In the genomic region with DNA sequence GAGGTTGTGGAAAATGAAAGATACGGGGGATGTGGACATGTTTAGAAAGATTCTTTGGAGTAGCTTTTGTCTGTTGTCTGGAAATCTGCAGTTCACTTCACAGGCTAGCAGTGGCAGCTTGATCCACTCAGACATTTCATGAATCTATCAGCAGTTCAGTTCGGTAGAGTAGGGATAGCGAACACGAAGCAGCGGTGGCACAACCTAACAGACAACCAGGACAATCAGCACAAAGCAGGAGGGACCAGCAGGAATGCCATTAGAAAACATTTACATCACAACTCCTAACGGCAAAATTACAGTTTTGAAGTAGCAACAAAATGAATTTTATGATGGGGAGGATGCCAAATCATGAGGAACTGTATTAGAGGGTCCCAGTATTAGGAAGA, we compare ENCODE assay signal across 8 mouse cellular contexts. TPM values are rescaled to one million over a fixed set of nuclear protein-coding genes. Genes with fewer than 3 reads are reported as not detected.
DNase-seq lines count a peak whose midpoint lies in the region; ATAC-seq lines count a peak whose summit lies in the region.

No protein-coding gene starts in this region.

- DNase-seq in heart, postnatal 25 days (ENCODE audit: low spot score), result no peak
- peak; percentile 35 for DNase-seq in ZHBTc4 (ENCODE audit: low read depth, low spot score)
- no peak for DNase-seq in midbrain, embryonic 14.5 days
- no peak for DNase-seq in right cerebral cortex, postnatal 4 days
- no peak for DNase-seq in embryo, embryonic 10.5 days (ENCODE audit: low spot score)

- H3K27ac ChIP-seq in heart, embryonic 15.5 days, result peak overlapping the region; percentile 93
- H3K27ac ChIP-seq in hindbrain, embryonic 13.5 days, result peak overlapping the region; percentile 88
- peak overlapping the region; percentile 85 for H3K27ac ChIP-seq in midbrain, embryonic 14.5 days (replicated peaks; ENCODE audit: low read depth, low read length)

- H3K4me3 ChIP-seq in heart, embryonic 15.5 days, result peak overlapping the region; percentile 92
- peak overlapping the region; percentile 84 for H3K4me3 ChIP-seq in hindbrain, embryonic 13.5 days
- peak overlapping the region; percentile 83 for H3K4me3 ChIP-seq in midbrain, embryonic 14.5 days (replicated peaks; ENCODE audit: low read depth, low read length)

- H3K36me3 ChIP-seq in heart, embryonic 15.5 days, result peaks cover 27% of the 10 kb centered on the region
- H3K36me3 ChIP-seq in hindbrain, embryonic 13.5 days, result peaks cover 33% of the 10 kb centered on the region
- peaks cover 32% of the 10 kb centered on the region for H3K36me3 ChIP-seq in midbrain, embryonic 14.5 days (ENCODE audit: control insufficient read depth, insufficient read depth, low read length)

- H3K4me1 ChIP-seq in heart, embryonic 15.5 days (replicated peaks), result peaks cover 15% of the 10 kb centered on the region
- H3K4me1 ChIP-seq in hindbrain, embryonic 13.5 days (replicated peaks), result peaks cover 17% of the 10 kb centered on the region
- H3K4me1 ChIP-seq in midbrain, embryonic 14.5 days (ENCODE audit: control insufficient read depth, insufficient read depth, low read length), result peaks cover 10% of the 10 kb centered on the region; the same call in 1 of the 2 replicates

- 0 out of 2 replicates have a peak overlapping the region, but pooled peaks have one; percentile 79 for H3K9ac ChIP-seq in heart, embryonic 15.5 days
- H3K9ac ChIP-seq in hindbrain, embryonic 13.5 days, result no peak overlapping the region
- H3K9ac ChIP-seq in midbrain, embryonic 14.5 days (replicated peaks; ENCODE audit: low read length), result peak overlapping the region; percentile 80; the same call in 1 of the 2 replicates

- 68% methylated on average over 6 of the region's 6 CpGs for WGBS in heart, embryonic 15.5 days
- WGBS in hindbrain, embryonic 13.5 days, result 71% methylated on average over 6 of the region's 6 CpGs
- WGBS in midbrain, embryonic 14.5 days, result 73% methylated on average over 6 of the region's 6 CpGs

- no peak for ATAC-seq in heart, embryonic 15.5 days (replicated peaks; ENCODE audit: insufficient number of reproducible peaks, insufficient read depth, low FRiP score, low read depth)
- no peak for ATAC-seq in hindbrain, embryonic 13.5 days (ENCODE audit: low FRiP score)
- ATAC-seq in midbrain, embryonic 14.5 days (ENCODE audit: low FRiP score, low TSS enrichment), result no peak
- ATAC-seq in inflammation-experienced regulatory T-cells, adult 6 months, result no peak

- intact Hi-C loops in heart, postnatal 25 days (cut with DNase I), result loop anchor here (2.0 to 5.0 kb wide), 2 partner anchors 21 to 43 kb away; a partner anchor contains a TSS

- no peaks in the 10 kb centered on the region for H3K9me3 ChIP-seq in heart, embryonic 15.5 days (replicated peaks)
- no peaks in the 10 kb centered on the region for H3K9me3 ChIP-seq in hindbrain, embryonic 13.5 days
- H3K9me3 ChIP-seq in midbrain, embryonic 14.5 days (ENCODE audit: control insufficient read depth, low read length), result no peaks in the 10 kb centered on the region

- H3K4me2 ChIP-seq in heart, embryonic 15.5 days, result peak overlapping the region; percentile 77
- H3K4me2 ChIP-seq in hindbrain, embryonic 13.5 days, result peak overlapping the region; percentile 84
- H3K4me2 ChIP-seq in midbrain, embryonic 14.5 days (ENCODE audit: low read length), result peak overlapping the region; percentile 62

- H3K27me3 ChIP-seq in heart, embryonic 15.5 days, result no peaks in the 10 kb centered on the region
- H3K27me3 ChIP-seq in hindbrain, embryonic 13.5 days, result no peaks in the 10 kb centered on the region
- H3K27me3 ChIP-seq in midbrain, embryonic 14.5 days (ENCODE audit: control insufficient read depth, insufficient read depth, low read length), result no peaks in the 10 kb centered on the region

RNA-seq across cellular contexts. Expression of a gene that starts 0.5 kb away (rescaled TPM):
- polyA plus RNA-seq in heart, embryonic 15.5 days (2015; fragmentation: Nextera tagmentation; extraction: Ambion mirVana), result 33.3 and 38.1 TPM in 2 replicates
- total RNA-seq in heart, postnatal 25 days (2021), result 10 to 100 TPM; 35.9 to 36.7 TPM
- 89.7 and 91.8 TPM in 2 replicates for polyA plus RNA-seq in hindbrain, embryonic 13.5 days (2015; fragmentation: Nextera tagmentation; extraction: Ambion mirVana)
- 75.0 and 83.5 TPM in 2 replicates for polyA plus RNA-seq in midbrain, embryonic 14.5 days (2014; fragmentation: Nextera tagmentation; extraction: Ambion mirVana)
- 10 to 100 TPM; 11.3 to 26.1 (median 20.0) TPM for polyA plus RNA-seq in inflammation-experienced regulatory T-cells, adult 6 months (2017; shearing (Covaris generic))

RNA-seq across cellular contexts. Expression of a gene that starts 9.5 kb away (rescaled TPM):
- polyA plus RNA-seq in heart, embryonic 15.5 days (2015; fragmentation: Nextera tagmentation; extraction: Ambion mirVana), result 1.9 and 2.3 TPM in 2 replicates
- 10 to 100 TPM; 22.0 to 23.6 TPM for total RNA-seq in heart, postnatal 25 days (2021)
- 1.6 and 1.8 TPM in 2 replicates for polyA plus RNA-seq in hindbrain, embryonic 13.5 days (2015; fragmentation: Nextera tagmentation; extraction: Ambion mirVana)
- 1.4 TPM in 2 replicates for polyA plus RNA-seq in midbrain, embryonic 14.5 days (2014; fragmentation: Nextera tagmentation; extraction: Ambion mirVana)
- 10 to 100 TPM in 1 of 3 experiments, 1 to 10 TPM in 2; 3.2 to 22.7 (median 3.4) TPM for polyA plus RNA-seq in inflammation-experienced regulatory T-cells, adult 6 months (2017; shearing (Covaris generic))

RNA-seq across cellular contexts. Expression of a gene that starts 9.7 kb away (rescaled TPM):
- 12.7 and 21.9 TPM in 2 replicates for polyA plus RNA-seq in heart, embryonic 15.5 days (2015; fragmentation: Nextera tagmentation; extraction: Ambion mirVana)
- total RNA-seq in heart, postnatal 25 days (2021), result 1 to 10 TPM; 8.9 to 9.1 TPM
- 9.4 and 11.3 TPM in 2 replicates for polyA plus RNA-seq in hindbrain, embryonic 13.5 days (2015; fragmentation: Nextera tagmentation; extraction: Ambion mirVana)
- 4.3 and 5.5 TPM in 2 replicates for polyA plus RNA-seq in midbrain, embryonic 14.5 days (2014; fragmentation: Nextera tagmentation; extraction: Ambion mirVana)
- polyA plus RNA-seq in inflammation-experienced regulatory T-cells, adult 6 months (2017; shearing (Covaris generic)), result 10 to 100 TPM; 20.3 to 25.7 (median 20.4) TPM

RNA-seq across cellular contexts. Expression of a gene that starts 21.8 kb away (rescaled TPM):
- 50.0 and 67.9 TPM in 2 replicates for polyA plus RNA-seq in heart, embryonic 15.5 days (2015; fragmentation: Nextera tagmentation; extraction: Ambion mirVana)
- 10 to 100 TPM; 55.6 to 58.7 TPM for total RNA-seq in heart, postnatal 25 days (2021)
- 91.7 and 95.9 TPM in 2 replicates for polyA plus RNA-seq in hindbrain, embryonic 13.5 days (2015; fragmentation: Nextera tagmentation; extraction: Ambion mirVana)
- polyA plus RNA-seq in midbrain, embryonic 14.5 days (2014; fragmentation: Nextera tagmentation; extraction: Ambion mirVana), result 59.0 and 83.3 TPM in 2 replicates
- polyA plus RNA-seq in inflammation-experienced regulatory T-cells, adult 6 months (2017; shearing (Covaris generic)), result 10 to 100 TPM; 58.8 to 59.6 (median 59.4) TPM

RNA-seq across cellular contexts. Expression of a gene that starts 22.0 kb away (rescaled TPM):
- 74.2 and 99.5 TPM in 2 replicates for polyA plus RNA-seq in heart, embryonic 15.5 days (2015; fragmentation: Nextera tagmentation; extraction: Ambion mirVana)
- 10 to 100 TPM; 29.5 to 32.3 TPM for total RNA-seq in heart, postnatal 25 days (2021)
- polyA plus RNA-seq in hindbrain, embryonic 13.5 days (2015; fragmentation: Nextera tagmentation; extraction: Ambion mirVana), result 133 and 137 TPM in 2 replicates
- 38.0 and 62.2 TPM in 2 replicates for polyA plus RNA-seq in midbrain, embryonic 14.5 days (2014; fragmentation: Nextera tagmentation; extraction: Ambion mirVana)
- 10 to 100 TPM; 78.8 to 96.7 (median 81.2) TPM for polyA plus RNA-seq in inflammation-experienced regulatory T-cells, adult 6 months (2017; shearing (Covaris generic))
